Mouse (Mus musculus) liver, embryonic 13.5 days (tissue): ENCODE data around the gene Stag1. TPM values are rescaled to one million over a fixed set of nuclear protein-coding genes. Genes with fewer than 3 reads are reported as not detected.

Source experiments
- ATAC-seq: fragments of 200-750 bp; cut with Nextera tagmentation; 2 replicates; pipeline ENCODE4 v1.8.0; 2017; ENCODE audit warnings: low read depth, mild to moderate bottlenecking, moderate number of reproducible peaks, moderate library complexity
- DNase-seq: peaks from one replicate; pipeline ENCODE4 v3.0.0; 2022
- H3K27ac ChIP-seq: fragments of 300-500 bp; sonication (generic); 2 replicates; pipeline ENCODE4 v1.5.1; 2015; ENCODE audit warnings: moderate library complexity, mild to moderate bottlenecking, inconsistent platforms
- H3K27me3 ChIP-seq: fragments of 300-500 bp; sonication (generic); 2 replicates; pipeline ENCODE4 v1.6.1; 2015; ENCODE audit warnings: mild to moderate bottlenecking, inconsistent platforms
- H3K36me3 ChIP-seq: fragments of 300-500 bp; sonication (generic); 2 replicates; pipeline ENCODE4 v1.6.1; 2015; ENCODE audit warnings: mild to moderate bottlenecking, inconsistent platforms
- H3K4me1 ChIP-seq: fragments of 300-500 bp; sonication (generic); replicated peaks from 2 replicates; pipeline ENCODE4 v1.6.1; 2015; ENCODE audit warnings: inconsistent platforms
- H3K4me2 ChIP-seq: fragments of 300-500 bp; sonication (generic); 2 replicates; pipeline ENCODE4 v1.6.1; 2015; ENCODE audit warnings: inconsistent platforms, mild to moderate bottlenecking, moderate library complexity
- H3K4me3 ChIP-seq: fragments of 300-500 bp; sonication (generic); replicated peaks from 2 replicates; pipeline ENCODE4 v1.5.1; 2015; ENCODE audit warnings: mild to moderate bottlenecking, inconsistent platforms
- H3K9ac ChIP-seq: fragments of 300-500 bp; sonication (generic); 2 replicates; pipeline ENCODE4 v1.6.1; 2015; ENCODE audit warnings: mild to moderate bottlenecking, inconsistent platforms
- H3K9me3 ChIP-seq: fragments of 300-500 bp; sonication (generic); replicated peaks from 2 replicates; pipeline ENCODE4 v1.6.1; 2016; ENCODE audit warnings: inconsistent platforms
- WGBS: fragments of 180-500 bp; shearing (Covaris S2); methylation state at CpG from one replicate; pipeline ENCODE4 v1.1.7; 2015; ENCODE audit not compliant: insufficient replicate concordance; 5-methylcytosine and 5-hydroxymethylcytosine counted together
- polyA plus RNA-seq: library from polyadenylated mRNA; unstranded; fragments of >200 nt; fragmentation: Nextera tagmentation; extraction: Ambion mirVana; gene quantifications from 2 replicates; pipeline ENCODE4 v1.2.1, GENCODE M21; 2015

The Stag1 gene
- 20.0 and 25.5 TPM in 2 replicates for polyA plus RNA-seq

- WGBS = 64% methylated on average over 8 of the region's 8 CpGs
These were observed at the start of gene Stag1 for GRCm38 (mm10) chr9:100597546-100597945. TSS of gene Stag1 (plus strand) at chr9:100597798.

GRCm38 (mm10) chr9:100548313-100548712 lies 49.3 kb upstream of the Stag1 start:
- Histone ChIP-seq H3K9ac (no peak overlapping the region), H3K4me1 (peaks cover 25% of the 10 kb centered on the region), H3K27me3 (no peaks in the 10 kb centered on the region), H3K4me2 (no peak overlapping the region), H3K27ac (no peak overlapping the region), H3K9me3 (peaks cover 5% of the 10 kb centered on the region), H3K4me3 (no peak overlapping the region), H3K36me3 (peaks cover 4% of the 10 kb centered on the region)
- DNase-seq (no peak), ATAC-seq (no peak)
- WGBS = 79% methylated on average over 2 of the region's 2 CpGs

More at GRCm38 (mm10) chr9:100597546-100597945, at the start of gene Stag1:
- H3K27ac ChIP-seq = no peak within 1 kb of the TSS
- DNase-seq (no peak), ATAC-seq (no peak)
- H3K27me3 ChIP-seq = no peaks in the 10 kb centered on the region
- no peak within 1 kb of the TSS for H3K4me2 ChIP-seq
- H3K4me1 ChIP-seq = no peaks in the 10 kb centered on the region
- no peak within 1 kb of the TSS for H3K9ac ChIP-seq
- H3K4me3 ChIP-seq = no peak within 1 kb of the TSS
- H3K36me3 ChIP-seq = no peaks in the 10 kb centered on the region
- H3K9me3 ChIP-seq = no peaks in the 10 kb centered on the region

GRCm38 (mm10) chr9:100555686-100556085 lies 41.9 kb upstream of the Stag1 start:
- Histone ChIP-seq H3K4me2 (no peak overlapping the region), H3K4me1 (peaks cover 4% of the 10 kb centered on the region; the same call in 1 of the 2 replicates), H3K4me3 (no peak overlapping the region), H3K9ac (no peak overlapping the region), H3K27me3 (no peaks in the 10 kb centered on the region), H3K9me3 (no peaks in the 10 kb centered on the region), H3K27ac (no peak overlapping the region), H3K36me3 (no peaks in the 10 kb centered on the region)
- WGBS = 65% methylated on average over 5 of the region's 5 CpGs
- DNase-seq (no peak), ATAC-seq (no peak)

GRCm38 (mm10) chr9:100558023-100558573 lies 39.5 kb upstream of the Stag1 start:
- Histone ChIP-seq H3K4me1 (peaks cover 4% of the 10 kb centered on the region; the same call in 1 of the 2 replicates), H3K27me3 (no peaks in the 10 kb centered on the region), H3K9ac (no peak overlapping the region), H3K27ac (no peak overlapping the region), H3K9me3 (no peaks in the 10 kb centered on the region), H3K4me3 (no peak overlapping the region), H3K4me2 (no peak overlapping the region), H3K36me3 (no peaks in the 10 kb centered on the region)
- no peak for DNase-seq
- no peak for ATAC-seq
- 68% methylated on average over 4 of the region's 4 CpGs for WGBS

GRCm38 (mm10) chr9:100558991-100559390 lies 38.6 kb upstream of the Stag1 start:
- Histone ChIP-seq H3K27me3 (no peaks in the 10 kb centered on the region), H3K4me2 (no peak overlapping the region), H3K9me3 (no peaks in the 10 kb centered on the region), H3K4me1 (peaks cover 4% of the 10 kb centered on the region; the same call in 1 of the 2 replicates), H3K9ac (no peak overlapping the region), H3K27ac (no peak overlapping the region), H3K36me3 (no peaks in the 10 kb centered on the region), H3K4me3 (no peak overlapping the region)
- no peak for ATAC-seq
- no peak for DNase-seq

GRCm38 (mm10) chr9:100560251-100560890 lies 37.2 kb upstream of the Stag1 start:
- Histone ChIP-seq H3K27ac (no peak overlapping the region), H3K9me3 (no peaks in the 10 kb centered on the region), H3K36me3 (no peaks in the 10 kb centered on the region), H3K27me3 (no peaks in the 10 kb centered on the region), H3K4me2 (no peak overlapping the region), H3K9ac (no peak overlapping the region), H3K4me3 (no peak overlapping the region), H3K4me1 (peaks cover 4% of the 10 kb centered on the region; the same call in 1 of the 2 replicates)
- WGBS = 71% methylated on average over 10 of the region's 10 CpGs
- DNase-seq (no peak), ATAC-seq (no peak)

GRCm38 (mm10) chr9:100569798-100570625 lies 27.6 kb upstream of the Stag1 start:
- WGBS = 8% methylated on average over 32 of the region's 32 CpGs
- ATAC-seq = no peak
- Histone ChIP-seq H3K9me3 (no peaks in the 10 kb centered on the region), H3K4me1 (peaks cover 13% of the 10 kb centered on the region), H3K27ac (no peak overlapping the region), H3K9ac (peak overlapping the region; percentile 54; the same call in 1 of the 2 replicates), H3K4me3 (peak overlapping the region; percentile 61), H3K4me2 (peak overlapping the region; percentile 69), H3K27me3 (peaks cover 50% of the 10 kb centered on the region), H3K36me3 (no peaks in the 10 kb centered on the region)
- DNase-seq = no peak

GRCm38 (mm10) chr9:100570626-100571233 lies 26.9 kb upstream of the Stag1 start, which contains the start of gene Slc35g2:
TSS of gene Slc35g2 (minus strand) at chr9:100571090.
- H3K36me3 ChIP-seq = no peaks in the 10 kb centered on the region
- ATAC-seq = no peak
- peaks cover 13% of the 10 kb centered on the region for H3K4me1 ChIP-seq
- peak within 1 kb of the TSS; percentile 54 for H3K9ac ChIP-seq
- WGBS = under 1% methylated on average over 54 of the region's 55 CpGs
- no peak within 1 kb of the TSS for H3K27ac ChIP-seq
- H3K4me3 ChIP-seq = peak within 1 kb of the TSS; percentile 61
- peak within 1 kb of the TSS; percentile 69 for H3K4me2 ChIP-seq
- no peak for DNase-seq
- H3K27me3 ChIP-seq = peaks cover 50% of the 10 kb centered on the region
- H3K9me3 ChIP-seq = no peaks in the 10 kb centered on the region

GRCm38 (mm10) chr9:100571511-100571910 lies 26.1 kb upstream of the Stag1 start:
- no peak overlapping the region for H3K27ac ChIP-seq
- WGBS = 57% methylated on average over 1 of the region's 1 CpGs
- H3K9me3 ChIP-seq = no peaks in the 10 kb centered on the region
- DNase-seq (no peak), ATAC-seq (no peak)
- H3K9ac ChIP-seq = no peak overlapping the region
- H3K4me2 ChIP-seq = no peak overlapping the region
- H3K4me1 ChIP-seq = peaks cover 13% of the 10 kb centered on the region
- peaks cover 50% of the 10 kb centered on the region for H3K27me3 ChIP-seq
- no peak overlapping the region for H3K4me3 ChIP-seq
- no peaks in the 10 kb centered on the region for H3K36me3 ChIP-seq

- no peaks in the 10 kb centered on the region for H3K36me3 ChIP-seq
- no peak overlapping the region for H3K9ac ChIP-seq
- H3K4me2 ChIP-seq = no peak overlapping the region
- no peak for ATAC-seq
- peaks cover 13% of the 10 kb centered on the region for H3K4me1 ChIP-seq
- H3K9me3 ChIP-seq = no peaks in the 10 kb centered on the region
- 59% methylated on average over 2 of the region's 2 CpGs for WGBS
- peaks cover 48% of the 10 kb centered on the region for H3K27me3 ChIP-seq
- no peak overlapping the region for H3K4me3 ChIP-seq
- DNase-seq = no peak
- H3K27ac ChIP-seq = no peak overlapping the region
These were observed 24.3 kb upstream of the Stag1 start for GRCm38 (mm10) chr9:100573300-100573699.

- WGBS = 44% methylated on average over 5 of the region's 5 CpGs
These were observed 23.7 kb upstream of the Stag1 start for GRCm38 (mm10) chr9:100573942-100574341.

More at GRCm38 (mm10) chr9:100573942-100574341, 23.7 kb upstream of the Stag1 start:
- DNase-seq = no peak
- H3K4me1 ChIP-seq = peaks cover 13% of the 10 kb centered on the region
- H3K27me3 ChIP-seq = peaks cover 42% of the 10 kb centered on the region
- no peaks in the 10 kb centered on the region for H3K9me3 ChIP-seq
- ATAC-seq = no peak
- H3K27ac ChIP-seq = no peak overlapping the region
- no peaks in the 10 kb centered on the region for H3K36me3 ChIP-seq
- no peak overlapping the region for H3K4me3 ChIP-seq
- no peak overlapping the region for H3K4me2 ChIP-seq
- H3K9ac ChIP-seq = no peak overlapping the region
